Mouse (Mus musculus) 3134 (cell line): Measurements from ENCODE around the gene Nipal3.

Experiments used
- DNase-seq: peaks from one replicate; pipeline ENCODE4 v3.0.0-alpha.2; 2011; ENCODE audit warnings: low spot score; ENCODE audit not compliant: insufficient read length; ENCODE audit errors: extremely low read depth

Nipal3 gene

DNA sequence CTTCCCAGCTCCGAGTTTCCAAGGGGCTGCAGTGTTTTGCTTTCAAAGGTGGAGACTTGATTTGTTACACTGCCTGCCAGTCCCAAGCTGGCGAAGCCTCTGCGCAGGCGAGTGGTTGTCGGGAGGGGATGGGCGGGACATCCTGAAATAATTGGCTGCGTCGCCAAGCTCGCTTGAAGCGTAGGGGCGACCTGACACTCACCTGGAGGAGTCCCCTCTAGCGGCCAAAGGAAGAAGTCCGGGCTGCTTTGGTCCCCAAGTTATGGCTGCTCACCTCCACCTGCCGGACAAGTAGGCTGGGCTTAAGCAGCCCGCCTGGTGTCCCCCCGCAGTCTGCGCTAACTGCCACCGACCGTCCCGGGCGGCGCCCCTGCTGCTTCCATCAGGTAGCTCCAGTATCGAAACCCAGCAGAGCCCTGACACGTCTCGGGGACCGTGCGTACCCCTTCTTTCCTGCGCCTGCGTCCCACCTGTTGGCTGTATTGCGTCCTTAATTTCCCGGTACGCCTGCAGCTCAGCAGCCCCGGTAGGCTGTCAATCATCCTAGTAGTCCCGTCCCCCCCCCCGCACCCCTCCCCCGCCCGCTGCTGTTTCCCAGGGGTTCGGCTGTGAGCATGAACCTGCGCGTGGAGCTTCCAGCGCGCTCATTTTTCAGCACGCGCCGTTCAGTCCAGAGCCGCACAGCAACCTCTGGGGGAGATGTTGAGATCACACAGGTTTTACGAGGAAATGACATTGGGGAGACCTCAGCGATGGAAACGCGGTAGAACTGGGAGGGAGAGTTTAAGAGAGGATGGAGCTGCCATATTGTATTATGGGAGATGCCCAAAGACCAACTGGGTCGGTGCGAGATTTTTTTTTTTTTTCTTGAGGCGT, at the start of gene Nipal3, which contains the start of gene Stpg1:
Gene Nipal3, minus strand, starts transcription at position 518 of the 876 bp plus-strand sequence.
Gene Stpg1, plus strand, starts transcription at position 270 of the 876 bp plus-strand sequence.
- DNase-seq = no peak

DNA sequence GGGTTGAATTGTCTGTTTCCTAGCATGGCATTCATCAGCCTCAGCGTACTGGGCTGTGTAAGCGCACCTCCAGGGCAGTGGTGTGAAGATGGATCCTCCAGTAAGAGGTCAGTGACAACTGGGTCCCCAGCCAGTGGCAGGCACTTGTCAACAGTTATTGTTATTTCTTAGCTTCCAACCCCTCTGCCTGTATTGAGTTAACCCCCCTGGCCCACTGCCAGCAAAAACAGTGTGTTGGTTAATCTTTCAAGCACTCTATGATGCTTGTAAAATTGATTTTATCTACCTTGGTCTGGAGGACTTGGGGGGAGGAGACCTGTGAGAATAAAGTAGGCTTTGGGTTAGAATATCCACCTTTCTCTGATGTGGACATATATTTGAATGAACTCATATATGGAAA, 49.4 kb upstream of the Nipal3 start:
- DNase-seq = no peak

DNA sequence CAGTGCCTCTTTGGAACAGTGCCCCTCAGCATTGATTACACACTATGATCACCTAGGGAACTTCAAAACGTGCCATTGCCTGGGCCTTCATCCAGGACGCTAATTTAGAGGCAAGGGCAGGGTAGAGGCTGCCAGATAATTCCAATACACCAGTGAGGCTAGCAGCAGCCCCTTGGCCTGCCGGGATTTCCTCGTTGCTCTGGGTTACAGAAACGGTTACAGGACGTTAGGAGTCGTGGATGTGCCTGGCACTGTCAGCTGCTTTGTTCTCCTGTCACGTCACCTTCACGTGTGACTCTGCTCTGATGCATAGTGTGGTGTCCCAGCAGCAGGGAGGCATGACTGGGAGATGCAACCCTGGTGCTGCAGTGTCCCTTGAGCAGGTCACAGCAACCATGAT, 45.2 kb upstream of the Nipal3 start:
- DNase-seq = no peak

DNA sequence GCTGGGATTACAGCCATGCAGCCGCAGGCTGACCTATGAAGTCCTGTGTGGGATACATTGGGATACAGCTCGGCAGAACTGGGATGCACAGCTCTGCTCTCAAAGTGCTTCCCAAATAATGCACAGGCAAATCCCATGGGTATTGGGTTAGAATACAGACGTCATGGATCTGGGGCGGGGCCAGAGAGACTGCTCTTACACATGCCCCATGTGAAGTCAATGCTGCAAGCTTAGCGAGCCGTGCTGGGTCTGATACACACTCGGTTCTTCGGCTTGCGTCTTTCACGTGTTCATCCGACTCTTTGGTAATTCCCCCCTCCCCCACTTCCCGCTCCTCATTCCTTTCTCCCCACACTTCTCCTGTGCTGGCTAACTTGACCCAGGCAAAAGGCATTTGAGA, 44.2 kb upstream of the Nipal3 start:
- no peak for DNase-seq

DNA sequence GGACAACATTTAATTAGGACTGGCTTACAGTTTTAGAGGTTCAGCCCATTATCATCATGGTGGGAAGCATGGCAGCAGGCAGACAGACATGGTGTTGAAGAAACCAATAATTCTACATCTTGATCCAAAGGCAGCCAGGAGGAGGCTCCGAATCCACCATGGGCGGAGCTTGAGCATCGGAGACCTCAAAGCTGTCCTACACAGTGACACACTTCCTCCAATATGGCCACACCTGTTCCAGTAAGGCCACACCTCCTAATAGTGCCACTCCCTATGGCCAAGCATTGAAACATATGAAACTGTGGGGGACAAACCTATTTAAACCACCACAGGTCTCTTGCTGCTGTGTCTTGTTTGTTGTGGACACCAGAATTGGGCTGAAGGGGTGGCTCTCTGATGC, 40.2 kb upstream of the Nipal3 start:
- no peak for DNase-seq

DNA sequence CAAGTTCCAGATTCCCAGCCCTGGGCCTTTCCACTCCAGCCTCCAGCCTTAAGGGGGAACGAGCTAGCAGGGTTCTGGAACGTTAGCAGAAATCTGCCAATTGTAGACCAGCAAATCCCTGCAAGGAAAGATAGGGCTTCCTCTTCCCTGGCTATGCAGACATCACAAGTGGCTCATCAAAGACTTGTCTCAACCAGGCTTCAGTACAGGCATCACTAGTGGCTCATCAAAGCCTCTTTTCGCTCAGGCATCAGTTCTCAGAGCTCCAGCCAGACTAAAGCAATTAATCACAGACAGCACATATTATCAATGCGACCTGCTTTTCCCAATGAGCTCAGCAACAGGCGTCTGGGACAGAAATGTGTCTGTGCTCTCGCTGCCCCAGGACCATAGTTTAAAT, 38.2 kb upstream of the Nipal3 start:
- no peak for DNase-seq

GRCm38 (mm10) chr4:135531771-135532613, 37.2 kb upstream of the Nipal3 start:
- DNase-seq = no peak

DNA sequence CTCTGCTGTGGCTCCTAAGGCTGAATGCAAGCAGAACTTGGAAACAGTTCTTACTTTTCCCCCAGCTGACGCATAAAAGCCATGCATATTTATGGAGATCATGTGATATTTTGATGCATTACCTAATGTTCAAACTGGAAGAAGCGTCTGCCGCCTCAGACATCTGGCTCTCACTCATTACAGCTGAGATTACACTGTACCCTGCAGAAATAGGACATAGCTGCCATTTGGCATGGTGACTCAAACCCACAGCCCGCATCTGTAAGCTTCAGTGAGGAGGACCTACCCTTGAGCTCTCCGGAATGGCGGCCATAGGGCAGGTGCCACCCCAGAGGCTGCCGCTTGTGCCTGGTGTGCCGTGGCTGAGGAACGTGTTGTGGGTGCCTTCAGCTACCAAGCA, 36.4 kb upstream of the Nipal3 start:
- DNase-seq = no peak

GRCm38 (mm10) chr4:135530270-135530669, 35.4 kb upstream of the Nipal3 start:
- DNase-seq = no peak

DNA sequence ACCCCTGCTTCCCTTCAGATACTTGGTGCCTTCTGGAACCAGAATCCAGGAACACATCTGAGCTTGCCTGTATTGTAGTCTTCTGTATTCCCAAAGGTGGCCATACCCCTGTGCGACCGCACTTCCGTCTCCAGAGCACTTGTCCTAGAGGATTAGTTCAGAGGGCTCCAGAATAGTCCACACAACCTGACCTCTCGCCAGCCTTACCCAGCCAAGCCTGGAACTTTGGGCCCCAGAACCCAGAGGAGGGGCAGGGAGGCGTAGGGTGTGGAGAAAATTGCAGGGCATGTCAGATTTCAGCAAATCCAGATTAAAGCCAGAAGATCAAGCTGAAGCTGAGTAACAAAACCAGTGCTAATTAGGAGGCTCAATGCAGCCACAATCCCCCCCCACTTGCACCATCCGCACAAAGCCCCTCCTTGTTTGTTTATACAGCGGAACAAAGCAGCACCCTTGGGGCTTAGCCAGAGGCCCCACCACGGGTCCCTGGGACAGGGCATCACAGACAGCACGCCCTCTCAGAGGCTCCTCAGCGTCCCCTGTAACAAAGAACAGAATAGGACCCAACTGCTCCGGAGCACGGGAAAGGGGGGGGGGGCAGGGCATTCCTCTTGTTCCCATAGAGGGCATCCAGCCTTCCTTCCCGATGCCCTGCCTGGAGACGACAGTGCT, 31.3 kb upstream of the Nipal3 start:
- DNase-seq = no peak

GRCm38 (mm10) chr4:135525057-135525456, 30.2 kb upstream of the Nipal3 start:
- DNase-seq = no peak

- no peak for DNase-seq
These were observed 29.1 kb upstream of the Nipal3 start for GRCm38 (mm10) chr4:135523939-135524338.

- DNase-seq = no peak
These were observed 25.6 kb upstream of the Nipal3 start for GRCm38 (mm10) chr4:135520421-135520820.

- no peak for DNase-seq
These were observed 23.3 kb upstream of the Nipal3 start for GRCm38 (mm10) chr4:135518135-135518534.

GRCm38 (mm10) chr4:135516351-135517316, 21.8 kb upstream of the Nipal3 start:
- no peak for DNase-seq

- DNase-seq = no peak
These were observed 20.1 kb upstream of the Nipal3 start for GRCm38 (mm10) chr4:135514925-135515324.

GRCm38 (mm10) chr4:135513865-135514264, 19.0 kb upstream of the Nipal3 start:
- no peak for DNase-seq

GRCm38 (mm10) chr4:135509515-135509914, 14.7 kb upstream of the Nipal3 start:
- DNase-seq = no peak

DNA sequence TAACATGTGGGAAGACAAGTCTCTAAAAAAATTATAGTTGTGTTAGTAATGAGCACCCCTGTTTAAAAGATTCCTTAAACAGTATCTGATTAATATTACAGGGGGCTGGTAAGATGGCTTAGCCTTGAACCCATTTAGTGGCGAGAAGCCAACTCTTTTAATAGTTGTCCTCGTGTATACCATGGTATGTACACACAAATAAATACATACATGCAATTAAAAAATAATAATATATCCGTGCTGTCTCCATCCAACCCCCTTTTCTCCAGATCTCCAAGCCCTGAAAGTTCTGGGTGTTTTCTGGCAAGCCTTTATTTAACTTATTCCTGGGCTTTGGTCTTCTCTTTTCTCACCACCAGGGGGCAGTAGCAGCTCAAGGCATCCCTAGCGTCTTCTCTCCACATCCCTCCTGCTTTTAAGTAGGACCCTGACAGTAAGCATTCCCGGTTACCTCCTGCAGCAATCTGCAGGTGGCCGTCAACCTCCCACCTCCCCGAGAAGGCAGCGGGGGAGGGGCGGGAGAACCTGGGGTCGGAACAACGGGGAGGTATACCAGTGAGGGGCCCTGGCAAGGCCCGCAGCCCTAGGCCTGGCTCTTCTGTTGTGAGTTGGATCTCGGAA, 13.7 kb upstream of the Nipal3 start:
- DNase-seq = peak; percentile 75
